Mouse (Mus musculus): Measurements from ENCODE around the gene Tph2. TPM values are rescaled to one million over a fixed set of nuclear protein-coding genes. Genes with fewer than 3 reads are reported as not detected.
"Not testable (repeated sequence)": the region's sequence is repeated elsewhere in the genome, so short reads cannot be mapped to it uniquely, and the experiment has no call there.

Gene Tph2
- polyA plus RNA-seq (2017; shearing (Covaris generic)): not detected

DNA sequence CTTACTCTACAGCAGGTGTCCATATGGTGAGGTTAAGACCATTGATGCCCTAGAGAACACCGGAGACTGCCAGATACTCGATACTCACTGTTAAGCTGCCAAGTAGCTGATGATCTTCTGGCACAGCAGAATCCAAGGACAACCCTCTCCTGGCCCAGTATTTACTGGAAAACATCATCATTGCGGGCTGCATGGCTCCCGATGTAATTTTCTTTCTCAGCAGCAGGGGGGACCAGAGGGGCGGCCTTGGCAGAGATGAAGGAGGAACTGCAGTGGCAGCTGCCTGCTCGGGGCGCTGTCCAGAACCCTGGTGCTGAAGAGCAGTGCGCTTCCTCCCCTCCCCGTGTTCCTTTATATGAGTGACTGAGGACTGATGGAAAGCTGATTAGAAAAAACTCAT lies at the start of gene Tph2:
Tph2 (minus strand) TSS at position 326 of the 400 bp plus-strand sequence.
- ATAC-seq: no peak

- no peak for ATAC-seq
These were observed 49.0 kb upstream of the Tph2 start for GRCm38 (mm10) chr10:115233798-115234197.

DNA sequence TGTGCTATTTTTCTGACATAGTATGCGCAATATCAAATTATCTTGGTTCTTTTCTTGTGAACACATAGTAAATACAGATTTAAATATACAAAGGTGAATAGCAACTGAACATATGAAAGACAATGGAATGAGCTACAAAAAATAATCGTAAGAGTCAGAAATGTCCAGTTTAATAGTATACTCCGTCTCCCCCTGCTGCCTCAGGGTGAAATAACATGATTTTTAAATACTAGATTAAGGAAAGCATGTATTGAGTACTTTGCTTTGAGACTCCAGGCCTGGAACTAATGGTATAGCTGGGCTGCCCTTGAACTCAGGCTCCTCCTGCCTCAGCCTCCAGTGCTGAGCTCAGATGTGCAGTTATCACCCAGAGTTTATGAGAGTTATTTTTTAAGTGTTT lies 47.7 kb upstream of the Tph2 start:
- ATAC-seq: no peak

DNA sequence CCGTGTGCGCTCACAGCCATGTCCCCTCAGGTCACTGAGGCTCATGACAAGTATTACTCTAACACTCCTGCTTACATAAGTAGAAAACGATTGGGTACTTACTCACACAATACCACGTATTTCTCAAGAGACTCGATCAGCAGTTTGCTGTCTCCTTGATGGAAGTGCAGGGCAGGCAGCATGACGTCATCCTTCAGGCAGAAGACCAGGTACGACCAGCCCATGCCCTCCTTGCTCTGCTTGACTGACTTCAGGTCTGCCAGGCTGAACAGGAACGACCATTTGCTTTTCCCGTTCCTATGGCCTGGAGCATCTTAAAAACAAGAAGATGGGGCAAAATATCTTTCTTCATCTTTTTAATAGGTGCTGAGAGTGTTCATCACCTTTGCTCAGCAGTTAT lies 44.2 kb upstream of the Tph2 start:
- ATAC-seq: no peak

GRCm38 (mm10) chr10:115226586-115226985 lies 41.8 kb upstream of the Tph2 start:
- ATAC-seq: no peak

DNA sequence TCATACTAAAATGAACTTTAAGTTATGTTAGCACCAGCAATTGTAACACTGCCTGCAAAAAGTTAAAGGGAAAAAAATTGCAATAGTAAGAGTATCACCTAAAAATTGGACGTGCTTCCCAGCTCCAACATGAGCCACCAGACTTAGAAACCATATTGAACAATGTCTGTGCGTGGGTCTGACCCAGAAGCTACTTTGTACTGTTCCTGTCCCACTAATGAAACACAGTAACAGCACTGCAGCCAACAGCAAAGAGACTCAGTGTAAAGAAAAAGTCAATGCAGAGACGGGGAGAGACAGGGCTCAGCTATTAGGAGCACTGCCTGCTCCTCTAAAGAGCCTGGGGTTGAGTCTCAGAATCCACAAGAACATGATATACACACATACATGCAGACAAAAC lies 39.0 kb upstream of the Tph2 start:
- no peak for ATAC-seq

DNA sequence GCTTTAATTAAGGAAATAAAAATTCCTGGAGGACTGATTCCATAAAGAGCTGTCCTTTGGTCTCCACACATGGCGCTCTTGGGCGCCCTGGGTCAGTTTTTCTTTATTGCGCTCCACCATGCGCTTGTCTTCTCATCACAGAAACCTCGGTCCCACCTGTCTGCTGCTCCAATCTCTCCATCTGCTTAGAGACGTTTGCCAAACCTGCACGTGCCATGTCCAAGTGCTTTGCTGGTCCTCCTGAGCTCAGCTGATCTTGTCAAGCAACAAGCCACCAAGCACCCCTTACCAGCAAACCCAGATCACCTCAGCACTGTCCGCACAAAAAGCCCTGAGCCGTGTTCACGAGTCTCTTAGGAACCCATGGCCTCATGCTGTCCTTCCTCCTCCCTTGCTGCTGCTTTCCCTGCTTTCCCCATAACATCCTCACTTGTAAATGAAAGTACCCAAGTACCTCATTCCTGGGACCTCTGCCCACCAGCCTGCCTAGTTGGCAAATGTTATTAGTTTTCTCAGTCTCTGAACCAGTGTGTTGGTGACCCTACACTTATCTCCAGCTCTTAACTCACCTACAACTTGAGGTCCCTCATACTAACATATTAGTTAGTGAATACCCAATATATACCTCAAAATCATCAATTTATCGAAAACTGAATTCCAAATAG lies 28.2 kb upstream of the Tph2 start:
- no peak for ATAC-seq

- ATAC-seq: no peak
These were observed 21.0 kb upstream of the Tph2 start for GRCm38 (mm10) chr10:115205825-115206224.

DNA sequence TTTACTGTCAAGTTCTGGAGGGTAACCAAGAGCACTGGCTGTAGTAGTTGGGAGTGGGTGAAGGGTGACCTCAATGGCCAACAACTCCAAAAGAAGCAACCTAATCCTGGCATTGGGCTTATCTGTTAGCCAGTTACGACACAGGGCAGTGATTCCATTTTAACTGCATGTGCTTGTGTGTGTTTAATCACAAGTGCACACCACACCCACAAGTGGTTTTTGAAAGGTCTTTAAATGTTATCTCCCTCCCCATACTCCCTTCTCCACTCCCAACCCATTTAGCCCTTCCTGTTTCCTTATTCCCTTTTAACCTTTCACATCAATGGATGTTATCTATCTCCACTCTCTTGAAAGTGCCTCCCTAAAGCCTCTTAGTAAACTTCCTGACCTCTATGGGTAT lies 20.5 kb upstream of the Tph2 start:
- ATAC-seq: no peak

- ATAC-seq: no peak
These were observed 6.4 kb upstream of the Tph2 start for GRCm38 (mm10) chr10:115191214-115191613.

- no peak for ATAC-seq
These were observed 2.6 kb upstream of the Tph2 start for GRCm38 (mm10) chr10:115187390-115187789.

GRCm38 (mm10) chr10:115181034-115181433 lies 3.8 kb downstream of the Tph2 start:
- ATAC-seq: no peak

DNA sequence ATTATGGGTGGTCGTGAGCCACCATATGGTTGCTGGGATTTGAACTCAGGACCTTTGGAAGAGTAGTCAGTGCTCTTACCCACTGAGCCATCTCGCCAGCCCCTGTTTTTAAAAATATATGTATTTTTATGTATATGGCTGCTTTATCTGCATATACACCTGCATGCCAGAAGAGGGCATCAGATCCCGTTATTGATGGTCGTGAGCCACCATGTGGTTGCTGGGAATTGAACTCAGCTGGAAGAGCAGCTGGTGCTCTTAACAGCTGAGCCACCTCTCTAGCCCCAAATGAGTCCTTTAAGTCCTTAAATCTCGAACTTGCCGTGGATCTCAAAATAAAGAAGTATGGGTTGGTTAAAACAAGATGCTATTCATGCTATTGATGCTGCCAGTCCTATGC lies 6.8 kb downstream of the Tph2 start:
- not testable (repeated sequence) for ATAC-seq

DNA sequence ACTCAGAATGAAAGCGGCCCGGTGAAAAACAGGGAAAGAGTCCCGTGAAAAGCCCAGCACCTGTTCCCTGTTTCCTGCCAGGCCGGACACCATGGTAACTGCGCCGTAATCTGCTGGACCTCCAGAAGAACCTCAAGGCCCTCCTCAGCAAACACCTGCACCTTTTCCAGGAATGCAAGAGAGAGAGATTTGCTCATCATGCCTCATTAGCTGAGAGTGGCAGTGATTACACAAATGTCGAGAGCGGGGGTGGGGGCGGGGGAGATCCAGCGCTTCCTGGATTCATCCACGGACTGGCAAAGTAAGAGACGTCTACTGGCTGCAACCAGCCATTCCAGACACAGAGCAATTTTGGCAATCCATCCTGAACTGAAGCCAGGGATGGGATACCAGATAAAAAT lies 9.2 kb downstream of the Tph2 start:
- no peak for ATAC-seq

DNA sequence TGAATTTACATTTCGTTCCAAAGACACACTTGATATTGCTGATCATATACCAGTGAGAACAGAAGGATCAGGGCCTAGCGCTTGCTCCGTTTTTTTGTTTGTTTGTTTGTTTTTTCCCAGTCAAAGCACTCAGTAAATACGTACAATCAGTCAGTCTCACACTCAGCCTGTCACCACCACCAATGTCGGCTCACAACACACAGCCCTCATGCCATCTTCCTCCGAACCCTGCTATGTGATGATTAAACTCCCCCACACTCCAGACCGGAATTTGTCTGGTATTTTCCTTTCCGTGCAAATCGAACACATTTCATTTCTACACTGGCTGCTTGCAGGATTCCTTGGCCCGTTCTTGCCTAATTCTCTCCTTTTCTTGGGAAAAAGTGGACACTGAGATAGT lies 11.5 kb downstream of the Tph2 start:
- no peak for ATAC-seq

- ATAC-seq: no peak
These were observed 13.4 kb downstream of the Tph2 start for GRCm38 (mm10) chr10:115171351-115171818.

- no peak for ATAC-seq
These were observed 14.1 kb downstream of the Tph2 start for GRCm38 (mm10) chr10:115170496-115171350.

DNA sequence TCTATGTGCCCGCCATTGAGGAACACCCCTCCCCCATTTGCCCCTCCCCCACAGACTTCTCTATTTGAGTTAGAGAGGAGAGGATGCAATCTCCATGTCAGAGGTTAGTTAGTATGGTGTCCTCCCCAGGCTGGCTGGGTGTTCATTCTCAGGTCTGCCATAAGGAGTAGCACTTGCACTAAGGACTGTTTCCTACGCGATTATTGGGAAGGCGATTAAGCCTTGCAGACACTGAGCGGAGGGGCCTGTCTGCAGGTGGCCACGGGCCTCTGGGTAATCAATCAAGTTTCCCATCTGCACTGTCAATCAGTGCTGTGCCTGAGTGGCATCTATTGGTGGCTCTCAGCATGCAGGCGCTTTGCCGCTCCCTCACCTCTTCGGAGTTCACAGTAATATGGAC lies 15.4 kb downstream of the Tph2 start:
- no peak for ATAC-seq

DNA sequence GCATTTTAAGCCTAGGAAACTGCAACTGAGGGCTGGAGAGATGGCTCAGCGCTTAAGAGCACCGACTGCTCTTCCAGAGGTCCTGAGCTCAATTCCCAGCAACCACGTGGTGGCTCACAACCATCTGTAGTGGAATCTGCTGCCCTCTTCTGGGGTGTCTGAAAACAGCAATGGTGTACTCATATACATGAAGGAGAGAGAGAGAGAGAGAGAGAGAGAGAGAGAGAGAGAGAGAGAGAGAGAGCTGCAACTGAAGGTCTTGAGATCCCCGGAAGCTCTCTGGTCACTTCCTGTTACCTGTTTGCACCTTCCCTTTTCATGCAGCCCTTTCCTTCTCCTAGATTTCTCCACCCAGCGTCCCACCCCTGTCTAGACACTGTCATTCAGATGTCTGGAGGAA lies 24.5 kb downstream of the Tph2 start:
- no peak for ATAC-seq

DNA sequence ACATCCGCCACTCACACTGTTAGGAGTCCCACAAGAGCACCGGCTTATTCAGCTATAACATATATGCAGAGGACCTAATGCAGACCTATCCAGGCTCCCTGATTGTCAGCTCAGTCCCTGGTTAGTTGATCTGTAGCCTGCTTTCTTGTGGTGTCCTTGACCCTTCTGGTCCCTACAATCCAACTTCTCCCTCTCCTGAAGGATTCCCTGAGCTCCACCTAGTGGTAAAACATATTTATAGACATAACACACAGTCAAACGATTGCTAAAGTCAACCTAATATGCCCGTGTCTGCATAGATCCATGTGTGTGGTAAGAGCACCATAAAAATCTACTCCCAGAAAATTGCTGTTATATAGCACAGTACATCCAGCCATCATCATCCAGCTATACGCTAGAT lies 37.5 kb downstream of the Tph2 start:
- ATAC-seq: no peak

GRCm38 (mm10) chr10:115146257-115146898 lies 38.4 kb downstream of the Tph2 start:
- no peak for ATAC-seq

DNA sequence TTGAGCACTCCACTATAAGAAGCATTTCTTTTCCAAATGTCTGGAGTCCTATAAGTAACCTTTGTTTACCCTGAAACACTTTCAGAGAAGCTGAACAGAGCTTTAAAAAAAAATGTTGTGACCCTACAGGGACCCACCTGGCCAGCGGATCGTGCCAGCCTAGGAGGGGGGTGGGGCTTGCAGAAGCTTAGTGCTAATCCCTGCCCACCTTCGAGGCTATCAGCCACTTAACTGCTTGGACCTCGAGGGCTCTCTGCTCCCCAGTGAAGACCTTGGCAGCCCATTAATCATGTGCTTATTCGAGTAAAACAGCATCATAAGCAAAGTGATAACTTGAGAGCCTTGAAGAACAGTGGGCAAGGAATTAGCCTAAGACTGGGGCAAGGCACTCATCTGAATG lies 40.3 kb downstream of the Tph2 start:
- ATAC-seq: no peak

GRCm38 (mm10) chr10:115143641-115144040 lies 41.2 kb downstream of the Tph2 start:
- no peak for ATAC-seq

DNA sequence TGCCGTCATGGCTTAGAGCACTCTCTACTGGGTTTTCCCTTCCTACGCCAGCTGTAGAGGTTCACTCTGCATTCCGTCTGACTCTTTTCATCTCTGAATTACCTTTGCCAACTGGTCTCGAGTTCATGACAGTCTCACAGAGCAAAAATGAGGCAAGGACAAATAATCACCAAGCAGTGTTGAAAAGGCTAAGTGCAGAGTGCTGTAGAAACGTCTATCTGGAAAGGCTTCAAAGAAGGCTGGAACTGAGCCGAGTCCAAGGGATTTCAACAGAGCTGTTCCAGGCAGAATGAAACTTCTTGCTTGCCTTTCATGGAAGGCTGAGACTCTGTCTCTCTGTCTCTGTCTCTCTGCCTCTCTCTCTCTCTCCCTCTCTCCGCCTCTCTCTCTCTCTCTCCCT lies 47.8 kb downstream of the Tph2 start:
- no peak for ATAC-seq

Data from CD4-positive, CD25-positive, alpha-beta regulatory T cell, adult 4 months (primary cell).